Mouse (Mus musculus): ENCODE measurements around the gene Pde11a.
"Not testable (repeated sequence)": the region's sequence is repeated elsewhere in the genome, so short reads cannot be mapped to it uniquely, and the experiment has no call there.

Gene Pde11a

GRCm38 (mm10) chr2:75990885-75991539, 347.6 kb downstream of the Pde11a start:
- DNase-seq (ENCODE audit: low spot score in 2 of 2) = peak; percentile 58 to 82

DNA sequence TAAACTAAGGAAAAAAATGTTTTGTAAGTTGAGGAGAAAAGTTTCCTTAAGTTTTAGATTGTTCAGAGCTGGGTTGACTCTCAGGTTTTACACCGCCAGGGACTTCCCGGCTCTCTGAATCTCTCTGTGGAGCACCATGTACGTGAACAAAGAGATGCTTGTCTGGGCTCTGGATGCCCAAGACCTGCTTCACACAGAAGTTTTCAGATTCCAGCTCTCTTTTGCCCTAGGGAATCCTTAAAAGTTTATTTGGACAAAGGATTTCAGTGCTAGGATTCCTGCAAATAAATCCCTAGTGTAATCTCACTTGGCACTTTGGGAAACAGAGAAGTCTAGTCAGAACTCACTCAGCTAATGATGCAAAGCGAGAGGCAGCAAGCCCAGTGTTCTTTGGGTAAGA, 348.9 kb downstream of the Pde11a start:
- DNase-seq (ENCODE audit: low spot score in 2 of 2) = no peak

- DNase-seq (ENCODE audit: low spot score in 2 of 2) = no peak
Observed at GRCm38 (mm10) chr2:75988779-75989363, 349.7 kb downstream of the Pde11a start.

DNA sequence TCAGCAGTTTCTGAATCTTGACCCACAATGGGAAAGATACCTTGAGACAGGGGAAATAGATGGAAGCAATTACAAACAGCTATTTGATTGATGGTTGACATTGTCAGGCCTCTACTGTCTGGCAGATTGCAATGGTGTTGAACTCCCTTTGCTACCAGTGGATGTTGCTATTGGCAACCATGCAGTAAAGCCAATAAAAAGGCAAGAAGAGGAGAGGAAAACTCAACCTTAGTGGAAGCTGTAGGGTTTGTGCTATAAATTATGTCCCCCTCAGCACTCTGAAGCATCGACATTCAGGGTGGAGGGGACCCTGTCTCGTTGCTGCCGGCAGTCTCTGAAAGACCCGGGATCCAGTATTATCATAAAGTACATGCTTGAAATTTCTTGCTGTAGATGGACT, 350.2 kb downstream of the Pde11a start:
- DNase-seq (ENCODE audit: low spot score in 2 of 2) = no peak

GRCm38 (mm10) chr2:75987739-75988138, 350.8 kb downstream of the Pde11a start:
- DNase-seq (ENCODE audit: low spot score in 2 of 2) = peak in 1 of 2 experiments; percentile 43

DNA sequence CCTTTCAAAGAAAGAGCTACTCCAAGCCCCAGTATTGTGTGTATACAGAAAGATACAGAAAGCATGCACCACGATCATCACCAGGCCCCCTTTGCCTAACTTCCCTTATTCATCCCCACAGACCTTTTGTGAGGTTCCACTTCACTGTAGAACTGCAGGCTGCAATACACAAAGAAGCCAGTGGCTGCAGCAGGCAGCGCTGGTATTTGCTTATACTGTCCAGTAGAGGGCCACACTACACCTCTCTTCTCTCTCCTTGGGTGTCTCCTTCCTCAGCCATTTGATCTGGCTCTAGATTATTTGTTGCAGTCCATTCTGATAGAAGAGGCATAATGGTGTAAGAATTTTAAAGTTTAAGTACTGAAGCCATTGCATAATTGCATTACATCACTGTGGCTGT, 353.4 kb downstream of the Pde11a start:
- peak; percentile 27 to 66 for DNase-seq (ENCODE audit: low spot score in 2 of 2)

DNA sequence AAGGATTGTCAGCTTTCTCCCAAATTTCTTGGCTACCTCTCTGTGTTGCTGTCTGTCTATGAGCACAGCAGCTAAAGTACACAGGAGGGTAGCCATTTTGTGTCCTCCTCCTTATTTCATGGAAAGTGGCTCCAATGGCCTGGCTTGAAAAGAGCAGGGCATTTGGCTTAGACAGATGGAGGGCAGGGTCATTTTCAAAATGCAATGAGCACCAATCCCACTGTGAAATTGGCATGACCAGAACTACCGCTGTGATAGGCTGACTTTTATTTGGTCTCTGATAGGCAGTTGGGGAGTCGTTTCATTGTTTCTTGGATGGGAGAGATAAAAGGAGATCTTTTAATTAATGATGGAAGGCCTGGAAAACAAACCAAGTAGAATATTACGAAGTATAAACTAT, 354.7 kb downstream of the Pde11a start:
- no peak for DNase-seq (ENCODE audit: low spot score in 2 of 2)

- DNase-seq (ENCODE audit: low spot score in 2 of 2) = peak in 1 of 2 experiments; percentile 24
Observed at GRCm38 (mm10) chr2:75983091-75983490, 355.5 kb downstream of the Pde11a start.

DNA sequence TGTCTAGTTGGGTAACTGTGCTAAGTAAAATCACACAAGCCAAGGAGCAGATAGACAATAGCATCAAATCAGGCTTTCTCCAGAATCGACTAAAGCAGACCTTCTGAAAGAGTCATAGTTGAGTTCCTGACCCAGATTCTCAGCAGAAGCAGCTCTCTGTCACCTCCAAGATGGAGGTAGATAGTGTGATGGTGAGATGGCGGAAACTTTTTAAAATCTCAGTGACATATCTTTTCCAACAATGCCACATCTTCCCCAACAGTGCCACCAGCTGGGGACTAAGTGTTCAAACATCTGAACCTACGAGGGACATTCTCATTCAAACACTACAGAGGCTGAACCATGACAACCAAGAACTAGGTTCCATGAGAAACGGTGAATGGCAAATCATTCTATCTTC, 355.9 kb downstream of the Pde11a start:
- DNase-seq (ENCODE audit: low spot score in 2 of 2) = peak in 1 of 2 experiments; percentile 15

- DNase-seq (ENCODE audit: low spot score in 2 of 2) = peak; percentile 49 to 75
Observed at GRCm38 (mm10) chr2:75981440-75982081, 357.0 kb downstream of the Pde11a start, which contains the start of gene Ttc30a1. Gene Ttc30a1 (minus strand): TSS chr2:75981967.

DNA sequence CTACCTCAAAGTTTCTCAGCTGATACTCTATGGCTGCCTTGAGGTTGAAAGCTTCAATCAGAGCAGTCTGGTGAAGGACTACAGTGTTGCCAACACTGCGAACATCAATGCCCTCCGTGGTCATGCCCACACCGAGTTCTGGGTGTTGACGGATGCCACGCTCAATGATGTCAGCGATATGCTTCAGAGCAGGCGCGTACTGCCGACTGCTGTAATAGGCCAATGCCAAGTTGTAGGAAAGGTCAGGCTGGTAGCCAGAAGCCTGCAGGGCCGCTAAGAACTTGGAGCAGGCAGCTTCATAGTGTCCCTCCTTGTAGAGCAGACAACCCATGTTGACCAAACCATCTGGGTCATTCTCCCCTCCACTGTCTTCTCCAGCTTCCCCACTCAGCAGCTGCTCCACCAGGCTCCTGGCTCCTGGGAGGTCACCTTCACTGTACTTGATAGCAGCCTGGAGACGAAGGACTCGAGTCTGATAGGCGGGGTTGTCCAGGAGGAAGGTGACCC, 357.6 kb downstream of the Pde11a start:
- DNase-seq (ENCODE audit: low spot score in 2 of 2) = peak in 1 of 2 experiments; percentile 51

- not testable (repeated sequence) for DNase-seq (ENCODE audit: low spot score in 2 of 2)
Observed at GRCm38 (mm10) chr2:75977752-75978368, 360.7 kb downstream of the Pde11a start, which contains the start of gene Ttc30a2. Gene Ttc30a2 (minus strand): TSS chr2:75978170.

DNA sequence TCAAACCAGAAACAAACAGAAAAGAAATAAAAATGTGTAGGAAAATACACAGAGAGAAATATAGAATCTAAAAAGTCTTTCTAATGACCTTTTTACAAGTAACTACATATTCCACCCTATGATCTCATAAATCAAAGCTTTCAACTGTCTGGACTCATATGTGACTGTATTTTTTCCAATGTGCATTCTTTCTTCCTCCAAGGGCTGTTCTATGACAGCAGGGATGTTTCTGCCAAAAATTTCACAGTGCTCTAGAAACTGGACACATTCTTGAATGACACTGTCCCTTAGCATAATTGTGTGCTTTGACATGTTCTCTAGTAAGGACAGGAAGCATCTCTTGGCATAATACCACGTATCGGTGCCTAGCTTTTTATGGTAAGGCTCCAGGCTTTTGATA, 362.5 kb downstream of the Pde11a start:
- not testable (repeated sequence) for DNase-seq (ENCODE audit: low spot score in 2 of 2)

DNA sequence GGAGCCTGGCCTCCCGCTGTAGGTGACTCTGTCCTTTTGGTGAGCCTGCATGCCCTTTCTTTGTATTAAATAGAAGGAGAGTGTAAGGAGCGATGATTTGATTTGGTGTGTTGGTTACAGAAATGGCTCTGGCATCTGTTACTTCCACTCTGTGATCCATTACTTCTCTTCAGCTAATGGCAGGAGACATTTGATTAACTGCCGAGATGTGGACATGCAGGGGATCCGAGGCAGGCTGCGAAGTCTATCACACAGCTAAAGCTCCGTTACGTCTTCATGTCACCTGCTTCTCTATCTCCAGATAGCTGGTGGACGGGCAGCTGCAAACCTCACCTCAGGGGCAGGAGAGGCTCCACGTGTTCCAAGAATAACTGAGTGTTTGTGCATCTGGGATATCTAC, 364.4 kb downstream of the Pde11a start:
- no peak for DNase-seq (ENCODE audit: low spot score in 2 of 2)

DNA sequence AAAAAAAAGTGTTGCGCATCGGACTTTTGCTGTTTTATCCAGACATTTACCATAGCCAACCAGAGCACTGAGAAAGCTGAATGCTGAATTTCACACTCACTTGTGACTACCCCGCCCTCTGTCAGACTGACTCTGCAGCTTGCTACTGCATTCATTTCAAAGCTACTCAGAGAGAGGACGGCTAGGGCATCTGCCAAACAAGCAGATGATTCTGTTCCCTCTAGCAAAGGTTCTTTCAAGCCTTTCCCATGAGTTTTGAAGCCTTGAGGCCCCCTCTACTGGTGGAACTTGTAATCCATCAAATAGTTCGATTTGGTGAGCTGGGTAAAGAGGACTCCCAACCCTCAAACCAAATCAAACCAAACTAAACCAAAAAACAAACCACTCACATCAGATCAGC, 373.6 kb downstream of the Pde11a start:
- DNase-seq (ENCODE audit: low spot score in 2 of 2) = peak in 1 of 2 experiments; percentile 33

DNA sequence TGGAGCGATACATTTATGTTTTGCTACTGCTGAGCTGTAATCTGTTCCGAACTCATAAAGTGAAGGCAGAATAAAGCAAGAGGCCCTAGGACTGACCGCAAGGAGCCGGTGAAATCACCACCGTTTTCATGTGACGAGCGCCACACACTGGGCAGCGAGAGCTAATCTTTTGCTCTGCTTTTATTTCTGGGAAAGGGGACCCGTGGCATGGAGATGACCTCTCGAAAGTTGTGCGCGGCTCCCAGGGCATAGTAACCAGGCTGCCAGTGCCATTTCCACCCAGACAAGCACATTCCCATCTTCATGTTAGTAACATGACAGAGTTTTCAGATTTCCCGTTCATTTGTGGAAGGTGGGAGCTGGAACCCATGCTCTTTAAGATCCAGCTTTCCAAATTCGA, 374.1 kb downstream of the Pde11a start:
- peak; percentile 28 to 67 for DNase-seq (ENCODE audit: low spot score in 2 of 2)

DNA sequence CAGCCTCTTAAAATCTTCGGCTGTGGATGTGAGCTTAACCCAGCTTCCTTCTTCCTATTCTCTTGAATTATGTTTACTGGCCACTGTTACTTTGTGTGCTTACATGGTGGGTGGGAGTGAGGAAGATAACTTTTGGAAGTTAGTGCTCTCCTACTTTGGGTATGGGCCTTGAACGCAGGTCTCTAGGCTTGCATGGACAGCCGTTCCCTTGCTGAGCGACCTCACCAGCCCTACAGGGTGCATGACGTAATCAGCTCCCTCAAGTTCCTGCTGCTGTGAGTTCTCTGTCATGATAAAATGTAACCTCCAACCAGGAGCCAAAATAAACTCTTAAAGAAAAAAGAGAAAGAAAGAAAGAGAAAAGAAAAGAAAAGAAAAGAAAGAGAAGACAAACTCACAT, 374.5 kb downstream of the Pde11a start:
- DNase-seq (ENCODE audit: low spot score in 2 of 2) = no peak

GRCm38 (mm10) chr2:75963211-75963840, 375.2 kb downstream of the Pde11a start:
- DNase-seq (ENCODE audit: low spot score in 2 of 2) = no peak

DNA sequence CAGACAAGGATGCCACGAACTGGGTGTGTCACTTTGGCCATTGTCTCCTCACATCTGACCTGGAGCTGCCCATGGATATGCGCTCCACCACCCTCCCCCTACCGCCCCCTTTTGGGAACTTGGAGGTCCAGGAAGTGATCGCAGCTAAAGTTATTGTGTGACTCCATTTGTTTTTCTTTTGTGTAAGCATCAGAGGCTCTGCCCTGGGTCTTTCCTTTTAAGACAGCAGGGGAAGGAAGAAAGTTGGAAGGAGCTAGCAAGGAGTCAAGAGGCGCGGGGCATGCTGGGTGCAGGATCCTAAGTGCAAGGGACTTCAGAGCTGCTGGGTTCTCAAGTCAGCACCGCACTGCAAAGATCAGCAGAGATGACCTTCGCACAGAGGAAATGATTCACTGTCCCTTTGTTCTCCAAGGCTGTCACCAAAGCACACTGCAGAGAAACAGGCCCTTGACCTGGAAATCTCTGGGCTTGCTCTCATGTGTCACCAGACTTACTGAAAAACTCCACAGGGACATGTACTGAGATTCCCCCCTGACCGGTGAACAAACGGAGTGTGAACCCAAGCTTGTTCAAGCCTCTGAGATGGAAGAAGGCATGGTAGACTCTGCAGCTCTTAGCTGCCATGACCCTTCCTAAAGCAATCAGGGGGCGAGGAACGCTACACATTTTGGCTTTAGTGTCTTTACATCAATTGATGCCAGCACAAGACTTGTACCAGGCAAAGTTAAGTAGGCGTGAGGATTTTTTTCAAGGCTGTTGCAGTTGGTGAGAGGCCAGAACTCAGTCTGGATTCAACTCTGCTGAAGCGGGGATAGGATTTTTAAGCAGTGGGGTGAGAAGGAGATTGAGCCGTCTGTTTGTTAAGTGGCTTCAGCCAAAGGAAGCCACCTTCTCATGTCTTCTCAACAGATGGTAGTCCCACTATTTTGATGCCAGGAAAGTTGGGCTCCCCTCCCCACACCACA, 377.9 kb downstream of the Pde11a start:
- DNase-seq (ENCODE audit: low spot score in 2 of 2) = no peak

GRCm38 (mm10) chr2:75959850-75960365, 378.7 kb downstream of the Pde11a start:
- no peak for DNase-seq (ENCODE audit: low spot score in 2 of 2)

Measured in spleen, postnatal 4 days (tissue).